Mouse (Mus musculus) T-helper 17 cell (primary cell): ENCODE data around the gene Pla2g2c.

Experiments
- in situ Hi-C, 2 experiments: fragments of 300-600 bp; cut with MboI, MseI; formaldehyde crosslinking; loops; 1 replicate in 1 of 2; 2 replicates in 1 of 2; pipeline ENCODE4 v1.15.1; 2025; ENCODE audit warnings: high pct_unique_total_duplicates in 2 of 2

The Pla2g2c gene

DNA sequence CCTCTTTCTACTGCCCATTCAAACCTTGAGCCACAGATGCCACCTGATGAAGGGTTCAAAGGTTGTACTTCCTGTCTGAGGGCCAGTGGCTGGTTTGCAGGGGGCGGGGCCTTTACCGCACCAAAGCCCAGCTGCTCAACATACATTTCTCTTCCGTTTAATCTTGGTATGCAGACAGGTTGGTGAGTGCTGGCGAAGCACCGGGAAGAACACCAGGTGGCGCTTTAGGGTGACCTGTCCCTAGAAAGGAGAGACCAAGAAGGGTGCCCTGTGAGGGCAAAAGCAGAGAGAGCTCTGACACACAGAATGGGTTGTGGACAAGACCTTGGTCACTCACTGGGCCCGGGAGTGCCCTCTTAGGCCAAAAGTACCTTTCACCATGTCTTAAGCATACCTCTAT lies 16.0 kb upstream of the Pla2g2c start:
- in situ Hi-C loops, result loop anchor here in 1 of 2 experiments (5.0 kb wide), 1 partner anchor 261 kb away; no protein-coding TSS in a partner anchor

DNA sequence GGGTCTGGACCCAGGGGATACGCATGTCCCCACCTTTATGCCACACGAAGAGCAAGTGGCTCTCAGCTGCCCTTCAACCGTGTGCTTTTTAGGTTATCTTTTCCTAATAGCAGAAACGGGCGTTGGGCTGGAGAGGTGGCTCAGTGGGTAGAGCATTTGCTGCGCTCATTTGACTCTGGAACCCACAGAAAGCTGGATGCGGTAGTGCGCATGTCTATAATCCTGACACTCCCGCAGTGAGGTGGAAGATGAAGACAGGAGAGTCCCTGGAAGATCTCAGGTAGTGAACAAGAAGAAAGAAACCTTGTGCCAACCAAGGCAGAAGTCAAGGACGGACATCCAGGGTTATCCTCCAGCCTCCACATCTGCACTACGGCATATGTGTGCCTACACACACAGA lies 15.3 kb upstream of the Pla2g2c start:
- in situ Hi-C loops, result loop anchor here in 1 of 2 experiments (5.0 kb wide), 1 partner anchor 262 kb away; no protein-coding TSS in a partner anchor

DNA sequence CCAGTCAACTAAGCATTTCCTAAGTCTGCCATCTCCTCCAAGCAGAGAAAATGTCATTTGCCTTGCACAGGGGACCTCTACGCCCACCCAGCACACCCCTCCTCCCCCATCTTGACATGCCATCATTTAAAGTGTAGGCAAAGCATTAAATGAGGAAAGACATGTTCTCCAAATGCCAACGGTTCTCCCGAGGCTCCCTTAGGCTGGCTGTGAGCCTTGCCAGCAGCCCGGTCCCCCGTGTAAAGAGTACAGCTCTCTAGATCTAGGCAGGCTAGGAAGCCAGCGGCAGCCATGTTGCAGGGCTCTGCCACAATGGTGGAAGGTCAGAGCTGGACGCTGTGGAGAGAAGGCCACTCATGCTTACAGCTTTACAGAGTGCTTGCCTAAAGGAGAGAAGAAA lies 14.6 kb upstream of the Pla2g2c start:
- in situ Hi-C loops, result loop anchor here in 1 of 2 experiments (5.0 kb wide), 1 partner anchor 263 kb away; no protein-coding TSS in a partner anchor

DNA sequence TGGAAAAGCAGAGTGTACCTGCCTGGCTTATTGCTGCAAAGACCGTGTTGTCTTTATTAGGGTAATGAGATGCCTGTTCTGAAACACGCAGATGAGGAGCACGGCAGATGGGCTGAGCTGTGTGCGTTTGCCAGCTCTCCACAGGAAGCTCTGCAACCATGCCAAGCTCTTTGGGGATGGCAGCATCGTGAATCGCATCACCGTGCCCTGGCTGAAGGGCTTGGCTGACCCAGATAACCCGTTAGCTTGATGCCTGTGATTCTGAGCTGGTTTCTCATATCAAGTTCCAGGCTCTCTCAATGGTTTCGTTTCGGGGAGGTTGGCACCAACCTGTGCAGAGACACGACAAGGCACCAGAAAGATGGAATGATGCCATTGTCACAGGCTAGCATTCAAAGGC lies 14.0 kb upstream of the Pla2g2c start:
- in situ Hi-C loops, result no loop called here

DNA sequence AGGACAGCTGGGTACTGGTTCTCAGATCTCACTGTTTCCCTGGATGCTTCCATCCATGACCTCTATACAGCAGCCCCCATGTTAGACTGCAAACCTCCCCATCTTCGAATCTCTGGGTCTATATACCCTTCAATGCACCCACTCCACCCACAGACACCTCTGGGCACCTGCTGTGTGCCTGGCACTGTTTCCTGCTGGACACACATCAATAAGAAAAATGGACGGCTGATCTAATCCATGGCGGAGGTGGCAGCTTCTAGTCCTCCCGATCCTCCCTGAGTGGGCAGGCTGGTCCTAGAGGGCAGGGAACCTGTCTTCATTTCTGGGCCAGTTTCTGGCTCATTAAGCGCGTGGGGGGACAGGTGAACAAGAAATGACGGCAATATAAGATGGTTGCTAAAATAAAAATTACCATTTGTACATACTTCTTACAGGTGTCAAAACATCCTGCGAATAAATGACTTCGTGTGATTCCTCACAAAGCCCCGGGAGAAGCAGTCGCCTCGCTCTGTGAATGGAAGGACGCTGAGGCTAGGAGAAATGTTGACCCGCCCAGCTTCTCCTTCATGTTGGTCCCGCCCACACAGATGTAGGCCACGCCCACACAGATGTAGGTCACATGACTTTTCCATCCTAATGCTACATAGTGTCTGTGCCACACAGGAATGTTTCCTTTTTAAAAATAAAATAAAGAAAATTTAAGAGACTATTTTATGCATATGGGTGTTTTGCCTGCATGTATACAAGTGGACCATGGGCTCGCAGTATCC lies 13.4 kb upstream of the Pla2g2c start:
- in situ Hi-C loops, result no loop called here

DNA sequence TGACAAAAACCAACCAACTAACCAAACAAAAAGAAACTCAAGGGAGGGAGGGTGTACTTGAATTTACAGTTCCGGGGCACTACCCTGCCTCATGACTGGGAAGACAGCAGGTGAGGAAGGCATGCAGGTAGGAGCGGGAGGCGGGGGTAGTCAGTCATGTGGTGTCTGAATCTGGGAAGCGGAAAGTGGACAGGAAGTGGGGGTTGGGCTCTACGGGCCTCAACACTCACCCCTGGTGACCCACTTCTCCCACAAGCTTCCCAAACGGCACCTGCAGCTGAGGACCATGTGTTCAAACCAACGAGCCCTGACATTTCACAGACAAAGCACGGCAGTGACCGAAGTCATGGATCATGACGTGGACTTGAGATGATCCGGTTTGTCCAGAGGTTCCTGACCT lies 12.5 kb upstream of the Pla2g2c start:
- in situ Hi-C loops, result no loop called here

DNA sequence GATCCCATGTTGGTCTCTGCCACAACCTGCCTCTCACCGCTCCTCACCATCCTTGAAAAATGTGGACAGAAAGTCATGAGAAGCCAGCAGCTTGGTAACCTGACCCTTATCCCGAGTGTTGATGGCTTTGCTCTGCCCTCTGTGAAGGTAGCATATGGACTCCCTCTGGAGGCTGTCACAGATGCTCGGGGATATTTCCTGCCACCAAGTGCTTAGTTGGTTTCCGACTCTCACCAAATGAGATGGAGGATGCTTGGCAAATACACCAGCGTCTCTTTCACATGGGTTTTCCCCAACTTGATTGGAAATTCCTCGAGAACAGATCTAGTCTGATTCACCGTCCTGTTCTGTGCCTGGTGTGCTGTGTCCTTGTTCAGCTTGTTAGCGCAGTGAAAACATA lies 12.0 kb upstream of the Pla2g2c start:
- in situ Hi-C loops, result no loop called here

DNA sequence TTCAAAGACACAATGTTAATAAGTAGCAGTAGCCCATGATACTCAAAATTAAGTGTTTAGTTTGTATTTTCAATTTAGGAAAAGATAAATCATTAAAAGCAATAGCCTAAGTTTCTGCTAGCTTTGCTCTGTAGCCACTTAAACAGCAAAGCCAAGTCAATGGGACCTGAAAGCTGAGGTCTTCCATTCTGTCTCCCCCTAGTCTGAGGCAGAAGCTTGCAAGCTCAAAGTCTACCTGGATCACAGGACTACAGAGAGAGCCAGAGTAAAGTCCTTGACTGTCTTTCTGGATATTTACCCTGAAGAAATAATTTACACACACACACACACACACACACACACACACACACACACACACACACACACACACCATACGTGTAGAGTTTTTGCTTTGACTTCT lies 10.4 kb upstream of the Pla2g2c start:
- in situ Hi-C loops, result no loop called here

DNA sequence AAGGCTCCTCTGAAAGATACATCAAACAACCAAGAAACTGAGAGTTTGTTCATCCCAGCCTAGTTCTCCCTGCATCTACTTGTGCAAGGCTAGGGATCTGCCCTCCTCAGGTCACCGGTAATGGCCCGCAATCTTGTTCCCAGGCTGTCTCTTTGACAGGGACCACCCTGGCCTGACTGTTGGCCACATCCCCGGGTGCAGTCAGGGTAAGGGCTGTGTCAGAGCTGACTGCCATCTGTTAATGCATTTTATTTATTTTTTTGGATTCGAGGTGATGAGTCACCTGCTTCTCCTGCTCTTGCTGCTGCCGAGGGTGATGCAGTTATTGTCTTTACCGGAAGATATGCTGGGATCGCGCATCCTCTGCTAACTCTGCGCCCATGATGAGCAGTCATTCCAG lies 7.9 kb upstream of the Pla2g2c start:
- in situ Hi-C loops, result no loop called here

DNA sequence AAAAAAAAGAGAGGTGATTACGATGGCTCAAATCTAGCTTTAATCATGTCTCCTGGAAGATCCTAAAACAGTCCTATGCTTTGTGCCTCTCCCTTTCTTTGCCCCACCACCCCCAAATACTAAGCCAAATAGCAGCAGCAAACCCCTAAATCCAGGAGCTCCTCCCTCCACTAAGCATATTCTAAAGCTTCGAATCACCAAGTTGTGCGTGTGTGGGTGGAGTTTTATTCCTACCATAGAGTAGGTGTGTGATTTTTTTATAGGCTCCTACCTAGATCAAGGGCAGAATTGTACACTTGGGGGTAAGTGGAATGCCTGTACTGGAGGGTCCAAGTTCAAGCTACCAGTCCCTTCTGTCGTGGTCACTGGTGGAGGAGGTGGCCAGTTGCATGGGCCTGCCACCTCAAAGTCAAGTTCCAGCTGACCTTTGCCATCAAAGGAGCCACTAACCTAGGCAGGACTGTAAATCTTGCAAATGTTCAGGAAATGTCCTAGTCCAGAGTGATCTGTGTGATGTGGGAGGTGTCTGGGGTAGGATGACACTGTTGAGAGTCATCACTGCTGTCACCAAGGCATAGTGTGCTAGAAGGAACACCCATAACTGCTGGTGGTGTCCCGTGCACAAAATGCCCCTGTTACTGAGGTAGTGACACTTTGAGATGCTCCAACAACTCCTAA lies 5.9 kb upstream of the Pla2g2c start:
- in situ Hi-C loops, result no loop called here

DNA sequence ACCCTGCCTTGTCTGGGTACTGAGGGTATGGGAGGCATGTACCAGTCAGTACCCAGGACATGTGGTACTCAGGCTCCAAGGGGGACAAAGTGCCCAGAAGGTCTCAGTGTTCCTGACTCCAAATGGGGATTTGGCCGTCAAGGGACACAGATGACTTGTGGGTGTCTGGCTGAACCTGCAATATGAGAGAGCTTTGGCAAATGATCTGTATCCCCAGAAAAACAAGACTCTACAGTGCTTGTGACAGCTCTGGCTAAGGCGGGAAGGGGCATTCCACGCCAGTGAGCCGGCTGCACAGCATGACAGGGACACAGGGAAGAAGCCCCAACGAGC lies 5.4 kb upstream of the Pla2g2c start:
- in situ Hi-C loops, result no loop called here

DNA sequence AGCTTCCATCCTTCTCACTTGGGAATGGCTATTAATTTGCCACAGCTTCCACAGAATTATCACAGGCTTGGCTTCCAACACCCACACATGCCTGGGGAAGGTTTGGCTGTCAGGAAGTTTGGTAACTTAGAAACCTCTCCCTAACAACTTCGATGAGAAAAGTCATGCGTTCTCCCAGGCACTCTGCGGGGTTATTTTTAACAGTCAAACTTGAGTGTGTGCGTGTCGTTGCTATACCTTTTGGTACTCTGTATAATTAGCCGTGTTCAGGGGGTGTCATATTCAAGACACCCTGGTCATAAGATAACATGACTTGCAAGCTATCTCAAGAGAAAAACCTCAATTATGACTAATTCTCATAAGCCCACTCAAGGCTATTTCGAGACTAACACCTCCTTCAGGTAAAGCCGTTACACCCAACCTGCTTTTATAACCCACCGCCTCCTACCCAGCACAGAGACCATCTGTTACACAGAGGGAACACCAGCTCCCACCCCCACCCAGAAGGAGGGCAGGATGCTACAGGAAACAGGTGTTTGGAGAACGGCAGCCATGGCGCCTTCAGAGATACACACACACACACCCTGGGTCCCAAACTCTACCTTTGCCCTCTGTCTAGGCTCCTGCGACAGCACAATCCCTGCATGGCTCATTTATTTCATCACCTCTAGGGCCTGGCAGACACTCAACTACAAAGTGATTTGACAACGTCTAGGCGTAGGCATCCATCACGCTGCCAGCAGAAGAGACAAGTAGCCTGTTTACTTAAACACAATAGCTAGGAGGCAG lies 905 bp upstream of the Pla2g2c start:
- in situ Hi-C loops, result no loop called here

DNA sequence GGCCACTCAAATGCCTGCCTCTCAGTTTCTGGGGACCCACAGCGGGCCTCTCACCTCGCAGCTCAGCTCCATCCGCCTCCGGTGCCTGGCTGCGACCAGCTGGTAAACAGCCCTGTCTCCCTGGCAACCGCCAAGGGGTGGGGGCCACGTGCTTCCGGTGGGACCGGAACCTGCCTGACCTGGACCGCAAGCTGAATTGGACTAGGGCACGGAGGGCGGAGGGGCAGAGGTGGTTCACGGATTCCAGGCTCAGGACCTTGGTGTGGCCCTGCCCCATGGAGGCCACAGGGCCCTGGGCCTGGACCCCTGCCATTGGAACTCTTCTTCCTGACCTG lies 502 bp downstream of the Pla2g2c start:
- in situ Hi-C loops, result no loop called here

DNA sequence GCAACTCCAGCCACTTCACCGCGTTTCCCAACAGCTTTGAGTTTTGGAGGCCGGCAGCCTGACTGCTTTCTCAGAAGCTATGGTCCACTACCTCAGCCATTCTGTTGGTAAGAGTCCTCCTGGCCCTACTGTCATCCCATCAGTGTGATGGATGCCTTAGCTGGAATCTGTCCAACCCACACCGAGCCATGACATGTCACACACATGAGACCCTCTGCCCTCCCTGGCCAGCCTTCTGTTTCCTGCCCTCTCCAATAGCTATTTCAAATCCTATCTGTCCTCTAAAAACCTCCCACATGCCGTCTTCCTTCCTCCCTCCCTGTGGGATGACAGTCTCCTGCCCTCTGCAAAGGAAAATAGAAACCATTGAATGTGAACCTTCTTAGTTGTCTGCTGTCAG lies 1.2 kb downstream of the Pla2g2c start:
- in situ Hi-C loops, result no loop called here

DNA sequence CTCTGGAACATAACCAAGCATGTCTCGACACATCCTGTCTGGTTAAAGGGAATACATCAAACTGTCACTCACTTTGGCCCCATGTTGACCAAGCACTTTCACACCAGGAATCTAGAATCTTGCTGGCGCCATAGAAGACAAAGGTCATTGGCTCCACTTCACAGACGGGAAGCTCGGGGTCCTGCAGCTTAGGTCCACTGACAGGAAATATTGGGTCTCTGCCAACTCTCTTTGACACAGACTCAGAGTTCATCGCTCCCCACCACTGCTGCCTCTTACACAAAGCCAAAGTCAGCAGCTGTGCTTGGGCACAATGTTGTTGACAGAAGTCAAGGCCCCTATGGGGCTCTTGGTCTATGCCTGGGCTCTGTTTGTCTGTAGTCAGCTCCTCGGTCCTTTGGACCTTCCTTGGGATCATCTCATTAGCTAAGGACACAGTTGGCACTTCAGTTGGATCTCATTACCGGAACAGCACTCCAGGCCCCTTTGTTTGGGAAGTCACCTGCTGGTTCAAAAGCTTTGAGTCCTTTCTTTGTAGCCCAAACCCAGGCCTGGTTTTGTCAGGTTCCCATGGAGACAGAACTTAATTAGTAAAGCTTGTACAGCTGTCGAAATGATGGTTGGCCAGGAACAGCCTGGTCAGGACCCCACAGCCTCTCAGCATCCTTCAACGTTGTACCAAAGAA lies 4.6 kb downstream of the Pla2g2c start:
- in situ Hi-C loops, result no loop called here

DNA sequence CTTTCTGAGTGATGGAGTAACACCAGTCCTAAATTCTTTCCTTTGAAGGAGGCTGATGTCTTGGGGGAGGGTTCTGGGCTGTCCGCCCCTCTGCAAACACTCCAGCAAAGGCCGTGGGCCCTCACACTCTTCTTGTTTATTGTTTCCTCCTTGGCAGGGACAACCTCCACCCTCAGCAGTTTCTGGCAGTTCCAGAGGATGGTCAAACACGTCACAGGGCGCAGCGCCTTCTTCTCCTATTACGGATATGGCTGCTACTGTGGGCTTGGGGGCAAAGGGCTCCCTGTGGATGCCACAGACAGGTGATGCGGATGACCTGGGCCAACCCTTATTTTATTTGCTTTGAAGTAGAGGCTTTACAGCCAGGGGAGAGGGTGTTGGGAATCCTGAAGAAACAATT lies 9.5 kb downstream of the Pla2g2c start:
- in situ Hi-C loops, result loop anchor here in 1 of 2 experiments (5.0 kb wide), 1 partner anchor 783 kb away; no protein-coding TSS in a partner anchor

DNA sequence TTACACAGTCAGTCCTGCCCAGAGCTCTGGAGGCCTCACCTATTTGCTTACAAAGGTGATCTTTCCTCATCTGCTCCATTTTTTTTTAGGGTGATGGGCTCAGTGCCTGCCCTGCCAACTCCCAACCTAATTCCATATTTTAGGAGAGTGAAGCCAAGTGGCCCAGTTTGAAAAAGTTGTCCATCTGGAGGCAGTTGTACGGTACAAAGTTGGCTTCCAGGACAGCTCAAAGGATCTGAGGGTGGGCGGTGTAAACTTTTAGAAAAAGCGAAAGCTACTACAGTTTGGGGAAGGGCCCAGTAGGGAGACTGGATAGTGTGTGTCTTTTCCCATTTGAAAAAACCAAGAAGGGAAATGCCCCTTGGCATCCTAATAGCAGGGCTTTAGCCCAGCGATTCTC lies 10.3 kb downstream of the Pla2g2c start:
- in situ Hi-C loops, result loop anchor here in 1 of 2 experiments (5.0 kb wide), 1 partner anchor 782 kb away; no protein-coding TSS in a partner anchor

DNA sequence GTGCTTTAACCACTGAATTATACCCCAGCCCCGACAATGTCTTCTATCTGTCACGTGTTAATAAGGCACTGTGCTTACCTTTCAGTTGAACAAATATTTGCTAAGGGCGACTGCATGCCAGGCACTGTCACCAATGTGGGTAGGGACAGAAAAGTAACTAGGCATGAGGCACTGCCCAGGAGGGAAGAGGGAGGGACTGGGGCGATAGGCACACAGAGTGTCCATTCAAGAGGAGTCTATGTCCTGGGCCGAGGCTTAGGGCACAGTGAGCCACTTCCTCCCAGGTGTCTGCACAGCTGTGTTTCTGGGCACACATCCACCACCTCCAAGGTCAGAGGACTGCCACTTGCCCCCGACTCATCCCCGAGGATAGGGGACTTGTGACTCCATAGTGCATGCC lies 12.4 kb downstream of the Pla2g2c start, which contains the start of gene Ubxn10:
Gene Ubxn10 (minus strand): TSS at position 137 of the 400 bp plus-strand sequence.
- in situ Hi-C loops, result no loop called here

DNA sequence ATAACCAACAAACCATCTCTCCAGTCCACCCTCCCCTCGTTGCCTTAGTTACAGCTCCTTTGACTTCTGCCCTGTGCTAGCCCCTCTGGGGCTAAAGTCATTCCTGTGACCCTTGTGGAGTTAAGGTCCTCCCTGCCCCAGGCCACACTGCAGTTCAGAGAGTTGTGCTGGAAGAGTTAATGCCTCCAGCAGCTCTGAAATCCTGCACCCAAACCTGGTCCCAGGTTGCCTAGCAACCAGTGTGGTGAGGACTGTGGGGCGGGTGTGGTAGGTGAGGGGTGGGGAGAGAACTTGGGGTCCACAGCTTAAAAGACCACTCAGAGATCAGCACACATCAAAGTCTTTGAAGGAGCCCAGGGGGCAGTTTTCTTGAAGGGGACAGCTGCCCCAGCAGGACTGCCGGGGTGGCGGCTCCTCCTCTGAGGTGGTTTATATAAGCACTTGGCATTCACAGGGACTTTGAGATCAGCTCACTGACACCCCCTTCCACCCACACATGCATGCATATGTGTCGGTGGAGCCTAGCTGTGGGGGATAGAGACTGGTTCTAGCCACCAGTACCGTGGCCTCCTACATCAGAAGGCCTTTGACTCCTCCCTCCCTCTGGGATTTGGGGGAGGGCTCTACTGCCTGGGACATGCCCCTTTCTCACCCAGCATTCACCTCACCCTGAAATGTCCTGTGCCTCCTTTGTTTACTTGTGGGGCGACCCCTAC lies 14.7 kb downstream of the Pla2g2c start:
- in situ Hi-C loops, result no loop called here

DNA sequence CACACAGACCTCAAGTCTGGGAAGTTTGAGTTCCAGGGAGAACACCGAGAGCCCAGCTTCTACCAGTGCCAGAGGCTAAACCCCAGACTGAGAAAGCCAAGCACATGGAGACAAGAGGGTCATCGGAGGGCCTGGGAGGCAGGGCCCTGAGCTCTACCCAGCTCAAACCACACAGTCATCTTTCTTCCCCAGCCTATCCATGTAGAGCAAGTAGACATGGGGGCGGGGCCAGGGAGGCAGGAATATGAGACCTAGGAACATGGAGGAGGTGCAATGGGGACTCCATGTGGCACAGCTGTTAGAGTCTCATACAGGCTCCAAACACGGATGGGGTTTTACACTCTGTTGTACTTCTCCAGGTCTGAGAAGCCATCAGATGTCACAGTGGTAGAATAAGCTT lies 21.3 kb downstream of the Pla2g2c start:
- in situ Hi-C loops, result loop anchor here (5.0 kb wide), 2 partner anchors 96 to 106 kb away; no protein-coding TSS in a partner anchor

DNA sequence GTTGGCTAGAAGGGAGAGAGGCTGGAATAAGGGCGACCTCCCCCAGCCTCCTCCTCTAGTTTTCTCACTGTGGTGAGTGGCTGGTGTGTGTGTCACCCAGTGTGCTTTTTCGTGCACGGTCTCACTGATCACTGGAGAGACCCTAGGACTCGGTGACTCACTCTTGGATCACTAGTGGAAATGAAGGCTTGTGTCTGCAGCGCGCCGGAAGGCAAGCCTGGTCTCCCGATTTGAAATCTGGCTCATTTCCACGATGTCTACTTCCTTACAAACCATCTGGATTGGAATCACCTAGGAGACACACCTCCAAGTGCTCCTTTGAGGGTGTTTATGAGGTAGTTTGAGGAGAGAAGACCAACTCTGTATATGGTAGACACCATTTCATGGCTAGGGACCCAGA lies 22.3 kb downstream of the Pla2g2c start:
- in situ Hi-C loops, result loop anchor here (5.0 kb wide), 2 partner anchors 95 to 105 kb away; no protein-coding TSS in a partner anchor
